Mouse (Mus musculus): ENCODE data around the gene Ankrd50.

The Ankrd50 gene

GRCm38 (mm10) chr3:38484191-38485106, at the start of gene Ankrd50:
Gene Ankrd50 (minus strand): TSS chr3:38484844.
- peak; percentile 99 for DNase-seq

- no peak for DNase-seq
Measured at GRCm38 (mm10) chr3:38534245-38534644, 49.6 kb upstream of the Ankrd50 start.

DNA sequence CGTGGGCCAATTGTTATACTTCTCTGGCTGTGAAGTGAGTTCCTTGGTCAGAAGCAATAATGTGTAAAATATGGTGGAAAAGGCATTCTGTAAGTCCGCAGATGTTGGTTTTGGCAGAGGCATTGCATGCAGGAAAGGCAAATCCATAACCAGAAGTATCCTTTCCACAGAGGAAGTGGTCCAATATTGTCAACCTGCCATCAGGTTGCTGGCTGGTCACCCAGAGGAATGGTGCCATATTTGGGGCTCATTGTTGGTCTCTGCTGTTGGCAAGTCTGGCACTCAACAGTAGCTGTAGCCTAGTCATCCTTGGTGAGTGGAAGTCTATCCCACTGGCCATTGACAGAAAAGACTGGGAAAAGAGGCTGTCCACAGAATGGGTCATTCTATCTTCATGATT, 35.8 kb upstream of the Ankrd50 start:
- DNase-seq = no peak

- DNase-seq = no peak
Measured at GRCm38 (mm10) chr3:38519971-38520370, 35.3 kb upstream of the Ankrd50 start.

DNA sequence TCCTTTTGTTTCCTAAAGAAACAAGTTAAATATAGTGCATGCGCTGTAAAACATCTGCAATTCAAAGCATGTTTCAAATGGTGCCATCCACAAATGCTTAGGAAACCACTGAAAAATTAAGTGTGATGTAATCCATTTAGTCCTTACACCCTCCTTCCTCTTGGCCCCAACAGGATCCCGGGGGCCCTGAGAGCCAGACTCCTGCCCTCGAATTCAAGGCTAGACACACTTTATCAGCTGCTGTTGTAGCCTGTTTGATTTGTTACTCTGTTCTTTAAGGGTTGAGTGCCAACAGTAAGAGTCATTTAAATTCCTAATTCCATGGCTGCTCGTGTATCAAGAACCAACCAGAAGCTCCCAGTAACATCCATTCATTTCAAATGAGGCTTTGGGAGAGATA, 19.0 kb upstream of the Ankrd50 start:
- no peak for DNase-seq

- DNase-seq = no peak
Measured at GRCm38 (mm10) chr3:38502156-38502555, 17.5 kb upstream of the Ankrd50 start.

GRCm38 (mm10) chr3:38501739-38502138, 17.1 kb upstream of the Ankrd50 start:
- no peak for DNase-seq

- DNase-seq = no peak
Measured at GRCm38 (mm10) chr3:38501316-38501715, 16.7 kb upstream of the Ankrd50 start.

DNA sequence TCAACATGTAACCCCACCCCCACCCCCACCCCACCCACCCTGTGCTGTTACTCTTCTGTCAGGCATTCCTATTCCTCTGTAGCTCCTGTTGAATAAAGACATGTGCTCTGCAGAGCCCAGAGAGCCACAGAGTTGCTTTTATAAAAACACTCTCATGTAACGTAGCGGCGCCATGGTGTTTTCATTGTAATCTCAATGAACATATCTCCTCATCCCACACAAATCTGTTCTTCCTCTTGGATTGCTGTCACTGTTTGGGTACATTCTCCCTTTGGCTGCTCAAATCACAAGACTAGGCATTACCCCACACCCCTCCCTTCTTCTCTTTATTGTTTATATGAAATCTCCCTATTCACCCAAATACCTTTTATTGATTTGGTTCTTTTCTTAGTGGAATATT, 13.9 kb upstream of the Ankrd50 start:
- DNase-seq = no peak

- no peak for DNase-seq
Measured at GRCm38 (mm10) chr3:38496795-38497385, 12.2 kb upstream of the Ankrd50 start.

DNA sequence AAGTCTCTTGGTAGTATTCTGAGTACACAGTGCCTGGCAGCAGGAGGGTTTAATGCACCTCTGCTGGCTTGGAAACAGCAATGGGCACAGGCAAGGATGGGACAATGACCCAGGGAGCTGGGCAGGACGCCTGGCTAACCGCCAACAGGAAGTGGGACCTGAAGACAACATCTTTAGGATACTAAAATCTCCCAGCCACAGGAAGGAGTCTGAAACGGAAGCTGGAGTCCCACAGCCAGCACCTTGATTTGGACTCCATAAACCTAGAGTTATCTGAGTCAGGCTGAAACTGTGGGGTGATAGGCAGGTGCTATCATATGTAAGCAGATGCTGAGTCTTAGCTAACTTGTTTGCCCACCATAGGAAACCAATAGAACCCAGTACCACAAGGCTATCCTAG, 7.1 kb upstream of the Ankrd50 start:
- no peak for DNase-seq

- no peak for DNase-seq
Measured at GRCm38 (mm10) chr3:38491236-38491635, 6.6 kb upstream of the Ankrd50 start.

- DNase-seq = no peak
Measured at GRCm38 (mm10) chr3:38490720-38491119, 6.1 kb upstream of the Ankrd50 start.

DNA sequence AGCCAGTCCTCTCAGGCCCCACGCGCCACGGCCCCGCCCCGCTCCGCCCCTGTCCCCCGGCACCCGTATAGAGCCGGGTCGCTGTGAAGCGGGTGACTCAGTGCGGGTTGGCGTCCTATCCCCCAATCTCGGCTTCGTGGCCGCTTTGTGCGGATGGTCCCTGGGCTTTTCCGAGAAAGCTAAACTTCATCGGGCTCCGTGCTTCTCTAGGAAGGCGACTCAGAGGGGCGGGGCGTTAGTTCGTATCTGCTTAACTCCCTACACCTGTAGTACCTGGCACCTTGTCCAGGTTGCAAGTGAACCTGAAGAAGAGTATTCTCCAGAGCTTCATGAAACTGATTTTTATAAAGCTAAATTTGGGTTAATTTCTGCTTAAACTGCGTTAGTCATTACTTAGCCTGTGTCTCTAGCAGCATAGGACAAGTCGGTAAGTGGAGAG, 482 bp upstream of the Ankrd50 start:
- no peak for DNase-seq

- peak; percentile 33 for DNase-seq
Measured at GRCm38 (mm10) chr3:38483551-38483950, 1.1 kb downstream of the Ankrd50 start.

DNA sequence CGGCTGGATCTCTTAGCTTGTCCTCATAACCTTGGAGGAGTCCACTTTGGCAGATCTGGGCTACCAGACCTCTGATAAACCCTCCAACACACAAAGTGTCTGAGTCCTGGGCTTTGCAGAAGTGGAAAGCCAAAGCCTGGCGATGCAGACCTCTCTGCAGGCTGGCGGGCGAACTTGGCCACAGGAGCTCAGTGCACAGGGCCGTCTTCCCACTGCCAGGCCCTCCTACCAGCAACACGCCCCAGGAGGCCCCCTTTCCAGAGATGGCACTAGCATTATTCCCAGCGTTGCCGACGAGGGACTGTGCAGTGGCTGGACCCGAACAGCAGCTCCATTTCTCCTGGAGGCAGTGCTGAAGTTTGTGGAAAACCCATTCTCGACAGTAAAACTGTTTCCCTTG, 1.9 kb downstream of the Ankrd50 start:
- DNase-seq = no peak

DNA sequence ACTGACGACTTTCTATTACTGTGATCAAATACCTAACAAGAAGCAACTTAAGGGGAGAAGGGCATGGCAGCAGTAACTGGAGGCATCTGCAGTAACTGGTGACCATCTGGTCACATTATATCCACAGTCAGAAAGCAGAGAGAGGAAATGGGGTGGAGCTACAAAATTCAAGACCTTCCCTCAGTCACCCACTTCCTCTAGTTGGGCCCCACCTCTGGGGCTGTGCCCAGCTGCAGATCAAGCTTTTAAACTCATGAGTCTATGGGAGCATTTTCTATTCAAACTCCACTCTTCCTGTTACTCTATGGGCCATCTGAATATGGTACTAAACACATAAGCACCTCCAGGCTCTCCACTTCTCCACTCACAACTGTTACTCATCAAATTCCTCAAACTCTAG, 3.5 kb downstream of the Ankrd50 start:
- no peak for DNase-seq

- DNase-seq = no peak
Measured at GRCm38 (mm10) chr3:38477936-38478335, 6.7 kb downstream of the Ankrd50 start.

GRCm38 (mm10) chr3:38475587-38475986, 9.1 kb downstream of the Ankrd50 start:
- no peak for DNase-seq

DNA sequence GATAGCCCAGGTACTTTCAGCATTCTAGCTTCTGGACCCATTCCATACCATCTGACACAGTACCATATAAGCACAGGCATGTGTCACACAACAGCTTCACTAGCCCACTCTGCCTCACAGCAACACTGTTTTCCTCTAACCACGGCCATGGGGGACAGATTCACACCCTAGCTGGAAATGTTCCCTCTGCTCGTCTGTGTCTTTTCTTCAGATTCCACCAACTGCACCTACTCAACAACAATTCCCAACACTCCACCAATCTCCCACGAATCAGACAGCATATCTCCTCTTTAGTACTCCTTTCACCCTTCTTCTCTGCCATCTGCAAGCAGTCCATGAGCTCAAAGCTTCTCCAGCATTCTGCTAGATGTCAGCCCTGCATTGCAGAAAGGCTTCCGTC, 11.5 kb downstream of the Ankrd50 start:
- no peak for DNase-seq

DNA sequence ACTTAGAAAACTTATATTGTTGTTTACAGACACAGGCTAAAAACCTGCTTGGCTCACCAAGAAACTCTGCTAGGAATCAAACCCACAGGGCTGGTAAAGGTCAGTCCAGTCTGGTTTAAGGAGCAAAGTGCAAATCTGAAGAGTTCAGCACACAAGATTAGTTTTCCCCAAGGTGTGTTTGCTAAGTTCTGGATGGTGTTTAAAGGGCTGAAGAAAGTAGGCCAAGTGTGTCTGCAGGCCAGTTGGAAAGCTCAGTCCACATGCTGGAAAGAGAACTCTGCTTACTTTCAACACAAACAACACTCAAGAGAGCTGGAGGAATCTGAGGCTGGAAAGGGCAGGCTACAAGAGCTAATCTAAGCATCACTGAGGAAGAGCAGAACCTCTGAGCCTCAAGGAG, 13.1 kb downstream of the Ankrd50 start:
- peak; percentile 56 for DNase-seq

DNA sequence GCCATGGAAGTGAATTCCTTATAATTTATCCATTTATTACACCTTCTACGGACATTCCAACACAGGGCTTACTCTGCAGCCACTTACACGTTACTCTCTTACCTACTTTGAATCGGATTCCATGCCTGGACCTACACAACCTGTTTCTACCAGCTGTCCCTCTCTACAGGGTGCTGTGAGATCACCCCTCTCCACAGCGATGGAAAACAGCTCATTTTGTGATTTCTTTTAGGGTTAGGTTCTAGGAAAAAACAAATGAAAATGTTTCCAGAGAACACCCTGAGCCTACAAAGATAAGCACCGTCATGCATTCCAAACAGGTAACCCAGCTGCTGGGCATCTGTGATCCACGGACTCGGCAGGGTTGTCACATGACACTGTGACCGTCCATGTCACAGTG, 16.5 kb downstream of the Ankrd50 start:
- DNase-seq = no peak

- no peak for DNase-seq
Measured at GRCm38 (mm10) chr3:38466880-38467405, 17.7 kb downstream of the Ankrd50 start.

DNA sequence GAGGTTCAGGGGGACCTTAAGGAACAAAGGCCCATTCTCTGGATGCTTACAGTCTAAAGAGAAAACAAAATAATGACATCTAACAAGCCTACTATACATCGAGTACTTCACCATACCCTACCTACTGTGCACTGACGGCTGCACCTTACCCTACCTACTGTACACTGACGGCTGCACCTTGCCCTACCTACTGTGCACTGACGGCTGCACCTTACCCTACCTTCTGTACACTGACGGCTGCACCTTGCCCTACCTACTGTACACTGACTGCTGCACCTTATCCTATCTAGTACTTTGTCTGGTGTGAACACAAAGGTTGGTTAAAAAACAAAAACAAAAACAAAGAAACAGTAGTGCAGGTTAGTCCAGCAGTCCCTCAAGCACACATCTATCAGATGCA, 18.5 kb downstream of the Ankrd50 start:
- no peak for DNase-seq

Measured in lung, postnatal 36 days (tissue).